Mouse (Mus musculus): ENCODE results near the gene Gm21992. TPM values are rescaled to one million over a fixed set of nuclear protein-coding genes. Genes with fewer than 3 reads are reported as not detected.
A peak's percentile ranks its signal among the peaks of the same experiment; 100 is the strongest.

Gm21992 gene
- polyA plus RNA-seq, 1 experiment, result not detected

- H3K27ac ChIP-seq (ENCODE audit: insufficient read depth, low read depth, low read length), result no peak overlapping the region
- WGBS, result 93% methylated on average over 7 of the region's 7 CpGs
- TF ChIP-seq POLR2A (IDR thresholded peaks at IDR 0.05; ENCODE audit: insufficient read depth, low read depth, low read length), result no peak
- no peak for TF ChIP-seq CTCF (IDR thresholded peaks at IDR 0.05; ENCODE audit: insufficient read depth, low read depth, low read length)
- H3K4me3 ChIP-seq (ENCODE audit: insufficient read depth, low read depth, low read length), result no peak overlapping the region
- peaks cover 22% of the 10 kb centered on the region for H3K4me1 ChIP-seq (ENCODE audit: control insufficient read depth, insufficient read depth, low read length)
Observed at GRCm38 (mm10) chr19:4802691-4803091, 8.7 kb downstream of the Gm21992 start.

- peaks cover 22% of the 10 kb centered on the region for H3K4me1 ChIP-seq (ENCODE audit: control insufficient read depth, insufficient read depth, low read length)
- no peak overlapping the region for H3K27ac ChIP-seq (ENCODE audit: insufficient read depth, low read depth, low read length)
- 82% methylated on average over 5 of the region's 5 CpGs for WGBS
- TF ChIP-seq POLR2A (IDR thresholded peaks at IDR 0.05; ENCODE audit: insufficient read depth, low read depth, low read length), result no peak
- TF ChIP-seq CTCF (IDR thresholded peaks at IDR 0.05; ENCODE audit: insufficient read depth, low read depth, low read length), result no peak
- H3K4me3 ChIP-seq (ENCODE audit: insufficient read depth, low read depth, low read length), result no peak overlapping the region
Observed at GRCm38 (mm10) chr19:4799083-4799482, 12.3 kb downstream of the Gm21992 start.

- H3K27ac ChIP-seq (ENCODE audit: insufficient read depth, low read depth, low read length), result no peak overlapping the region
- WGBS, result 55% methylated on average over 2 of the region's 2 CpGs
- H3K4me3 ChIP-seq (ENCODE audit: insufficient read depth, low read depth, low read length), result no peak overlapping the region
- TF ChIP-seq CTCF (IDR thresholded peaks at IDR 0.05; ENCODE audit: insufficient read depth, low read depth, low read length), result no peak
- TF ChIP-seq POLR2A (IDR thresholded peaks at IDR 0.05; ENCODE audit: insufficient read depth, low read depth, low read length), result no peak
- H3K4me1 ChIP-seq (ENCODE audit: control insufficient read depth, insufficient read depth, low read length), result peaks cover 10% of the 10 kb centered on the region
Observed at GRCm38 (mm10) chr19:4797846-4798245, 13.6 kb downstream of the Gm21992 start.

- 85% methylated on average over 1 of the region's 1 CpGs for WGBS
- TF ChIP-seq POLR2A (IDR thresholded peaks at IDR 0.05; ENCODE audit: insufficient read depth, low read depth, low read length) (no peak), CTCF (IDR thresholded peaks at IDR 0.05; ENCODE audit: insufficient read depth, low read depth, low read length) (no peak)
- Histone ChIP-seq H3K4me1 (ENCODE audit: control insufficient read depth, insufficient read depth, low read length) (peaks cover 6% of the 10 kb centered on the region; the same call in 1 of the 2 replicates), H3K4me3 (ENCODE audit: insufficient read depth, low read depth, low read length) (no peak overlapping the region), H3K27ac (ENCODE audit: insufficient read depth, low read depth, low read length) (no peak overlapping the region)
Observed at GRCm38 (mm10) chr19:4795929-4796328, 15.5 kb downstream of the Gm21992 start.

GRCm38 (mm10) chr19:4793831-4794422, 17.5 kb downstream of the Gm21992 start, which contains the start of gene Rbm4:
Gene Rbm4, minus strand, starts transcription at chr19:4793901.
- H3K27ac ChIP-seq (ENCODE audit: insufficient read depth, low read depth, low read length), result peak within 1 kb of the TSS; percentile 66; the same call in 1 of the 2 replicates
- TF ChIP-seq CTCF (IDR thresholded peaks at IDR 0.05; ENCODE audit: insufficient read depth, low read depth, low read length), result no peak
- TF ChIP-seq POLR2A (IDR thresholded peaks at IDR 0.05; ENCODE audit: insufficient read depth, low read depth, low read length), result peak; percentile 46; the same call in 1 of the 2 replicates
- under 1% methylated on average over 31 of the region's 31 CpGs for WGBS
- peaks cover 7% of the 10 kb centered on the region for H3K4me1 ChIP-seq (ENCODE audit: control insufficient read depth, insufficient read depth, low read length)
- H3K4me3 ChIP-seq (ENCODE audit: insufficient read depth, low read depth, low read length), result peak within 1 kb of the TSS; percentile 90

- under 1% methylated on average over 16 of the region's 16 CpGs for WGBS
- peak overlapping the region; percentile 66; the same call in 1 of the 2 replicates for H3K27ac ChIP-seq (ENCODE audit: insufficient read depth, low read depth, low read length)
Observed at GRCm38 (mm10) chr19:4793281-4793830, 18.1 kb downstream of the Gm21992 start.

GRCm38 (mm10) chr19:4786313-4786712, 25.1 kb downstream of the Gm21992 start:
- H3K4me1 ChIP-seq (ENCODE audit: control insufficient read depth, insufficient read depth, low read length), result peaks cover 17% of the 10 kb centered on the region
- TF ChIP-seq CTCF (IDR thresholded peaks at IDR 0.05; ENCODE audit: insufficient read depth, low read depth, low read length), result no peak
- WGBS, result 87% methylated on average over 2 of the region's 2 CpGs

More at GRCm38 (mm10) chr19:4793281-4793830, 18.1 kb downstream of the Gm21992 start:
- TF ChIP-seq CTCF (IDR thresholded peaks at IDR 0.05; ENCODE audit: insufficient read depth, low read depth, low read length) (no peak), POLR2A (IDR thresholded peaks at IDR 0.05; ENCODE audit: insufficient read depth, low read depth, low read length) (no peak)
- peaks cover 8% of the 10 kb centered on the region for H3K4me1 ChIP-seq (ENCODE audit: control insufficient read depth, insufficient read depth, low read length)
- H3K4me3 ChIP-seq (ENCODE audit: insufficient read depth, low read depth, low read length), result peak overlapping the region; percentile 90

GRCm38 (mm10) chr19:4785206-4785605, 26.2 kb downstream of the Gm21992 start:
- WGBS, result 71% methylated on average over 7 of the region's 7 CpGs
- H3K27ac ChIP-seq (ENCODE audit: insufficient read depth, low read depth, low read length), result no peak overlapping the region
- TF ChIP-seq POLR2A (IDR thresholded peaks at IDR 0.05; ENCODE audit: insufficient read depth, low read depth, low read length) (no peak), CTCF (IDR thresholded peaks at IDR 0.05; ENCODE audit: insufficient read depth, low read depth, low read length) (no peak)
- H3K4me3 ChIP-seq (ENCODE audit: insufficient read depth, low read depth, low read length), result no peak overlapping the region
- peaks cover 15% of the 10 kb centered on the region for H3K4me1 ChIP-seq (ENCODE audit: control insufficient read depth, insufficient read depth, low read length)

More at GRCm38 (mm10) chr19:4786313-4786712, 25.1 kb downstream of the Gm21992 start:
- Histone ChIP-seq H3K27ac (ENCODE audit: insufficient read depth, low read depth, low read length) (no peak overlapping the region), H3K4me3 (ENCODE audit: insufficient read depth, low read depth, low read length) (no peak overlapping the region)

GRCm38 (mm10) chr19:4782891-4783290, 28.5 kb downstream of the Gm21992 start:
- Histone ChIP-seq H3K27ac (ENCODE audit: insufficient read depth, low read depth, low read length) (no peak overlapping the region), H3K4me1 (ENCODE audit: control insufficient read depth, insufficient read depth, low read length) (peaks cover 13% of the 10 kb centered on the region), H3K4me3 (ENCODE audit: insufficient read depth, low read depth, low read length) (no peak overlapping the region)
- TF ChIP-seq POLR2A (IDR thresholded peaks at IDR 0.05; ENCODE audit: insufficient read depth, low read depth, low read length) (no peak), CTCF (IDR thresholded peaks at IDR 0.05; ENCODE audit: insufficient read depth, low read depth, low read length) (no peak)
- whole genome bisulfite sequencing, result 84% methylated on average over 2 of the region's 2 CpGs

Measured in olfactory bulb, adult 2 months (tissue).